Mouse (Mus musculus) naive thymus-derived CD4-positive, alpha-beta T cell, adult 2 months (primary cell): Measurements from ENCODE around the gene Socs3.

ENCODE experiments used
- DNase-seq: peaks from one replicate; pipeline ENCODE4 v3.0.0-alpha.2; 2011; ENCODE audit warnings: low read depth

Gene Socs3

GRCm38 (mm10) chr11:117995255-117995654 lies 25.4 kb upstream of the Socs3 start:
- DNase-seq: no peak

GRCm38 (mm10) chr11:117994250-117995057 lies 24.6 kb upstream of the Socs3 start:
- DNase-seq: no peak

GRCm38 (mm10) chr11:117993190-117994175 lies 23.6 kb upstream of the Socs3 start:
- no peak for DNase-seq

GRCm38 (mm10) chr11:117991502-117992470 lies 21.9 kb upstream of the Socs3 start:
- DNase-seq: peak; percentile 48

- peak; percentile 65 for DNase-seq
Measured at GRCm38 (mm10) chr11:117989926-117990325, 20.1 kb upstream of the Socs3 start.

- no peak for DNase-seq
Measured at GRCm38 (mm10) chr11:117989241-117989640, 19.4 kb upstream of the Socs3 start.

GRCm38 (mm10) chr11:117987968-117988367 lies 18.1 kb upstream of the Socs3 start:
- DNase-seq: no peak

- no peak for DNase-seq
Measured at GRCm38 (mm10) chr11:117987032-117987451, 17.2 kb upstream of the Socs3 start.

- peak; percentile 94 for DNase-seq
Measured at GRCm38 (mm10) chr11:117986126-117987031, 16.5 kb upstream of the Socs3 start, which contains the start of gene Pgs1. Gene Pgs1, plus strand, starts transcription at chr11:117986292.

GRCm38 (mm10) chr11:117983770-117984169 lies 13.9 kb upstream of the Socs3 start:
- DNase-seq: no peak

- DNase-seq: no peak
Measured at GRCm38 (mm10) chr11:117982426-117982825, 12.6 kb upstream of the Socs3 start.

- DNase-seq: no peak
Measured at GRCm38 (mm10) chr11:117979388-117979787, 9.5 kb upstream of the Socs3 start.

GRCm38 (mm10) chr11:117977694-117978360 lies 8.0 kb upstream of the Socs3 start:
- DNase-seq: no peak

- DNase-seq: no peak
Measured at GRCm38 (mm10) chr11:117976081-117976582, 6.3 kb upstream of the Socs3 start.

- no peak for DNase-seq
Measured at GRCm38 (mm10) chr11:117975211-117975967, 5.5 kb upstream of the Socs3 start.

GRCm38 (mm10) chr11:117974327-117975125 lies 4.7 kb upstream of the Socs3 start:
- no peak for DNase-seq

GRCm38 (mm10) chr11:117973569-117973968 lies 3.7 kb upstream of the Socs3 start:
- DNase-seq: no peak
